Mouse (Mus musculus): ENCODE measurements at regions not wholly inside any gene's neighbourhood (a gene's known extent, or its start where the extent isn't known, plus 50 kb on each side); places are given as distances from the start of the nearest gene placed in this dataset.

- intact Hi-C loops (cut with DNase I) = no loop called here
Measured at GRCm38 (mm10) chr5:127074327-127074726, 167.3 kb upstream of the Tmem132c start.

More at GRCm38 (mm10) chr5:127074327-127074726, 167.3 kb upstream of the Tmem132c start:
- H3K27ac ChIP-seq = no peak overlapping the region
- TF ChIP-seq CTCF (IDR thresholded peaks at IDR 0.05) = no peak
- no peak for DNase-seq
- H3K4me3 ChIP-seq = no peak overlapping the region
